ENCODE assay signal across 8 mouse cellular contexts in the genomic region with DNA sequence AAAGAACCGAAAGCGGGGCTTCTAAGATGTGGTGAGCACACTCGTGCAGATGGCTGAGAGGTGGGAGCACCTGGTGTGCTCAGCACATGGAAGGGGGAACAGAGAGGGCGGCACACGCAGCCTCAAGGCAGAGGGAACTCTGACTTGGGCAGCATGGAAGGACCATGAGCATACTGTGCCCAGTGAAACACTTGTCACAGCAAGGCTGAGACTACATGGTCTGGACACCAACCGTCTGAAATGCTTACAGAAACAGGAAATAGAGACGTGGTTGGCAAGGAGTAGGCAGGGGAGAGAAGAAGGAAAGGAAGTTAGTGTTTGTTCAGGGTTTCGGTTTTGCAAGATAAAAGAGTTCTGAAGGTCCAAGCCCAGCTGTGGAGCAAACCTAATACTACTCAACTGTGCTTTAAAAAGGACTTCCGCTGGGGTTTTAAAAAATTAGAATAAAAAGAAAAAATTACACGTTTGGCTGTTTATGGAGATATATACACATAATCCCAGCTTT. TPM values are rescaled to one million over a fixed set of nuclear protein-coding genes. Genes with fewer than 3 reads are reported as not detected.
DNase-seq lines count a peak whose midpoint lies in the region; ATAC-seq and TF ChIP-seq lines count a peak whose summit lies in the region.

No protein-coding gene starts in this region.

- ATAC-seq in forebrain, postnatal 0 days = no peak
- ATAC-seq in hindbrain, embryonic 14.5 days (ENCODE audit: low FRiP score) = no peak

- DNase-seq in forebrain, embryonic 10.5 days (ENCODE audit: extremely low spot score, low spot score) = no peak
- no peak for DNase-seq in forebrain, postnatal 0 days
- no peak for DNase-seq in ES-E14 (ENCODE audit: low read depth, low spot score)
- DNase-seq in hindbrain, embryonic 14.5 days (ENCODE audit: low spot score) = no peak
- peak; percentile 69 for DNase-seq in lung, postnatal 25 days (ENCODE audit: low spot score)
- DNase-seq in gastrocnemius, postnatal 36 days = no peak
- DNase-seq in right cerebral cortex, postnatal 14 days = no peak
- no peak for DNase-seq in spleen, postnatal 10 days (ENCODE audit: low spot score in 2 of 2)

- no peak overlapping the region for H3K4me3 ChIP-seq in forebrain, embryonic 10.5 days
- H3K4me3 ChIP-seq in forebrain, postnatal 0 days (ENCODE audit: low read depth, low read length) = no peak overlapping the region
- no peak overlapping the region for H3K4me3 ChIP-seq in ES-E14 (ENCODE audit: insufficient read depth in 1 of 2, low read depth in 1 of 2, low read length in 2 of 2, poor library complexity in 1 of 2, severe bottlenecking in 1 of 2)
- no peak overlapping the region for H3K4me3 ChIP-seq in hindbrain, embryonic 14.5 days (replicated peaks; ENCODE audit: low read length)

- H3K9me3 ChIP-seq in forebrain, embryonic 10.5 days = no peaks in the 10 kb centered on the region
- no peaks in the 10 kb centered on the region for H3K9me3 ChIP-seq in forebrain, postnatal 0 days (ENCODE audit: low read length)
- H3K9me3 ChIP-seq in ES-E14 (ENCODE audit: control insufficient read depth, insufficient read depth, low read depth, low read length) = no peaks in the 10 kb centered on the region
- no peaks in the 10 kb centered on the region for H3K9me3 ChIP-seq in hindbrain, embryonic 14.5 days (ENCODE audit: control insufficient read depth, low read length)

- in situ Hi-C loops in ES-E14 (cut with MboI; ENCODE audit: low sequenced_read_pairs in 2 of 2, unreplicated experiment in 2 of 2) = no loop called here

- intact Hi-C loops in gastrocnemius, postnatal 36 days (cut with DNase I) = no loop called here

- H3K4me1 ChIP-seq in forebrain, embryonic 10.5 days = peaks cover 64% of the 10 kb centered on the region
- peaks cover 15% of the 10 kb centered on the region for H3K4me1 ChIP-seq in forebrain, postnatal 0 days (ENCODE audit: insufficient read depth)
- peaks cover 14 to 38% of the 10 kb centered on the region in 2 experiments for H3K4me1 ChIP-seq in ES-E14 (ENCODE audit: control insufficient read depth in 2 of 2, insufficient read depth in 2 of 2, low read length in 2 of 2, poor library complexity in 1 of 2)
- H3K4me1 ChIP-seq in hindbrain, embryonic 14.5 days (replicated peaks; ENCODE audit: control insufficient read depth, insufficient read depth, low read length) = peaks cover 50% of the 10 kb centered on the region

- no peak overlapping the region for H3K9ac ChIP-seq in forebrain, postnatal 0 days
- peak overlapping the region; percentile 4; the same call in 1 of the 2 replicates for H3K9ac ChIP-seq in ES-E14 (ENCODE audit: insufficient read depth, low read depth, low read length, poor library complexity, severe bottlenecking)
- no peak overlapping the region for H3K9ac ChIP-seq in hindbrain, embryonic 14.5 days

- H3K27ac ChIP-seq in forebrain, embryonic 10.5 days = 0 out of 2 replicates have a peak overlapping the region, but pooled peaks have one; percentile 59
- no peak overlapping the region for H3K27ac ChIP-seq in forebrain, postnatal 0 days (ENCODE audit: low read depth, low read length)
- peak overlapping the region; percentile 32; the same call in 1 of the 2 replicates for H3K27ac ChIP-seq in ES-E14 (ENCODE audit: insufficient read depth, low read depth, low read length, poor library complexity, severe bottlenecking)
- peak overlapping the region; percentile 22; the same call in 1 of the 2 replicates for H3K27ac ChIP-seq in hindbrain, embryonic 14.5 days

- H3K4me2 ChIP-seq in forebrain, postnatal 0 days (ENCODE audit: low read depth) = no peak overlapping the region
- no peak overlapping the region for H3K4me2 ChIP-seq in hindbrain, embryonic 14.5 days (replicated peaks)

- TF ChIP-seq CTCF in forebrain, postnatal 0 days (IDR thresholded peaks at IDR 0.05; ENCODE audit: low read depth) = no peak

- peaks cover 59% of the 10 kb centered on the region for H3K36me3 ChIP-seq in forebrain, embryonic 10.5 days (replicated peaks)
- H3K36me3 ChIP-seq in forebrain, postnatal 0 days (ENCODE audit: insufficient read depth) = no peaks in the 10 kb centered on the region
- H3K36me3 ChIP-seq in ES-E14 (ENCODE audit: control insufficient read depth, insufficient read depth, low read length, poor library complexity, severe bottlenecking) = peaks cover 5% of the 10 kb centered on the region; the same call in 1 of the 2 replicates
- no peaks in the 10 kb centered on the region for H3K36me3 ChIP-seq in hindbrain, embryonic 14.5 days (replicated peaks; ENCODE audit: control insufficient read depth, insufficient read depth)

- H3K27me3 ChIP-seq in forebrain, embryonic 10.5 days (ENCODE audit: poor library complexity, severe bottlenecking) = no peaks in the 10 kb centered on the region
- H3K27me3 ChIP-seq in forebrain, postnatal 0 days (ENCODE audit: insufficient read depth, low read length) = no peaks in the 10 kb centered on the region
- H3K27me3 ChIP-seq in hindbrain, embryonic 14.5 days (ENCODE audit: control insufficient read depth, insufficient read depth, low read length) = no peaks in the 10 kb centered on the region

- 73% methylated on average over 10 of the region's 10 CpGs for WGBS in forebrain, embryonic 10.5 days
- 60% methylated on average over 10 of the region's 10 CpGs for WGBS in forebrain, postnatal 0 days
- 63% methylated on average over 10 of the region's 10 CpGs for WGBS in hindbrain, embryonic 14.5 days

TF ChIP-seq in ES-E14, 5 proteins besides CTCF, POLR2A, EP300 and RAD21:
- TF ChIP-seq ZNF384 (IDR thresholded peaks at IDR 0.05; ENCODE audit: low read depth, low read length) (no peak), MAFK (IDR thresholded peaks at IDR 0.05; ENCODE audit: insufficient read depth, low read depth, low read length) (no peak), CHD2 (IDR thresholded peaks at IDR 0.05; ENCODE audit: low read depth, low read length) (no peak), ZC3H11A (IDR thresholded peaks at IDR 0.05; ENCODE audit: borderline replicate concordance, low read depth, low read length) (no peak)

RNA-seq across cellular contexts. Expression of a gene that starts 29.4 kb away (rescaled TPM):
- polyA plus RNA-seq in forebrain, embryonic 10.5 days (2016; fragmentation: Nextera tagmentation; extraction: Ambion mirVana) = 0.07 and 0.10 TPM in 2 replicates
- 0.31 TPM in 1 of 2 replicates, not detected in the other for total RNA-seq in forebrain, postnatal 0 days (2014; rRNA removed)
- polyA plus RNA-seq in forebrain, postnatal 0 days (2015; fragmentation: Nextera tagmentation; extraction: Ambion mirVana) = 0.26 TPM in 1 of 2 replicates, not detected in the other
- total RNA-seq in ES-E14 (2012; rRNA removed) = 0.49 and 0.90 TPM in 2 replicates
- polyA plus RNA-seq in hindbrain, embryonic 14.5 days (2014; fragmentation: Nextera tagmentation; extraction: Ambion mirVana) = not detected in 2 replicates
- 10 to 100 TPM; 19.4 to 25.8 TPM for total RNA-seq in gastrocnemius, postnatal 36 days (2021)

RNA-seq across cellular contexts. Expression of a gene that starts 45.9 kb away (rescaled TPM):
- polyA plus RNA-seq in forebrain, embryonic 10.5 days (2016; fragmentation: Nextera tagmentation; extraction: Ambion mirVana) = 24.7 and 25.8 TPM in 2 replicates
- total RNA-seq in forebrain, postnatal 0 days (2014; rRNA removed) = 26.6 and 27.4 TPM in 2 replicates
- 18.3 and 19.4 TPM in 2 replicates for polyA plus RNA-seq in forebrain, postnatal 0 days (2015; fragmentation: Nextera tagmentation; extraction: Ambion mirVana)
- total RNA-seq in ES-E14 (2012; rRNA removed) = 7.9 and 17.3 TPM in 2 replicates
- polyA plus RNA-seq in hindbrain, embryonic 14.5 days (2014; fragmentation: Nextera tagmentation; extraction: Ambion mirVana) = 21.2 and 26.2 TPM in 2 replicates
- 10 to 100 TPM; 32.4 to 33.4 TPM for total RNA-seq in gastrocnemius, postnatal 36 days (2021)

Comparison
In these comparisons a context has a peak if more than half of its experiments do, and no peak if none do; other contexts are left out.
1. RNA of a gene that starts 29.4 kb away (total RNA-seq): 19.4 to 25.8 TPM in gastrocnemius, postnatal 36 days; 0.49 to 0.90 TPM in ES-E14 and 0.31 TPM in forebrain, postnatal 0 days; every median in the first group is over 10 times any median in the second.